Mouse (Mus musculus) layer of hippocampus, adult 2 months (tissue): ENCODE data around the gene Tmem217. TPM values are rescaled to one million over a fixed set of nuclear protein-coding genes. Genes with fewer than 3 reads are reported as not detected.

Experiments
- DNase-seq, 2 experiments: peaks; one replicate each; pipeline ENCODE4 v3.0.0; 2022; ENCODE audit warnings: low spot score in 2 of 2
- H3K27ac ChIP-seq: fragments of 200-600 bp; 2 replicates; pipeline ENCODE4 v1.8.1; 2022
- H3K4me3 ChIP-seq: fragments of 200-600 bp; 2 replicates; pipeline ENCODE4 v1.8.1; 2022; ENCODE audit warnings: mild to moderate bottlenecking
- CTCF ChIP-seq: fragments of 200-600 bp; conservative IDR thresholded peaks from 2 replicates; pipeline ENCODE4 v1.8.1; 2022; ENCODE audit warnings: antibody characterized with exemption, mild to moderate bottlenecking, moderate library complexity
- long read RNA-seq, 2 experiments: library from polyadenylated mRNA; stranded (forward); transcript quantifications; one replicate each; pipeline ENCODE4 v2.0.0; 2021; ENCODE audit warnings: borderline mapping rate in 2 of 2
- total RNA-seq, 2 experiments: library from RNA; stranded (reverse); gene quantifications; 2 replicates each; pipeline ENCODE4 v1.2.3; 2021

Gene Tmem217
- total RNA-seq, result not detected
- long read RNA-seq, experiment 1, result 0 reads
- long read RNA-seq, experiment 2, result 0 reads

GRCm38 (mm10) chr17:29552162-29552732 lies at the start of gene Tmem217:
Gene Tmem217, minus strand, starts transcription at chr17:29552385.
- DNase-seq, result no peak
- Histone ChIP-seq H3K27ac (no peak within 1 kb of the TSS), H3K4me3 (no peak within 1 kb of the TSS; the same call in 1 of the 2 replicates)
- no peak for TF ChIP-seq CTCF

- TF ChIP-seq CTCF, result no peak
- H3K27ac ChIP-seq, result no peak overlapping the region
- no peak overlapping the region for H3K4me3 ChIP-seq
Observed at GRCm38 (mm10) chr17:29601391-29601790, 49.2 kb upstream of the Tmem217 start.

GRCm38 (mm10) chr17:29599537-29599936 lies 47.4 kb upstream of the Tmem217 start:
- DNase-seq, result no peak
- TF ChIP-seq CTCF, result no peak
- H3K27ac ChIP-seq, result no peak overlapping the region
- H3K4me3 ChIP-seq, result no peak overlapping the region

More at GRCm38 (mm10) chr17:29601391-29601790, 49.2 kb upstream of the Tmem217 start:
- no peak for DNase-seq

- Histone ChIP-seq H3K27ac (no peak overlapping the region), H3K4me3 (no peak overlapping the region)
- no peak for DNase-seq
- no peak for TF ChIP-seq CTCF
Observed at GRCm38 (mm10) chr17:29599051-29599450, 46.9 kb upstream of the Tmem217 start.

GRCm38 (mm10) chr17:29596771-29597132 lies 44.6 kb upstream of the Tmem217 start:
- Histone ChIP-seq H3K27ac (no peak overlapping the region), H3K4me3 (no peak overlapping the region)
- TF ChIP-seq CTCF, result no peak
- no peak for DNase-seq

GRCm38 (mm10) chr17:29595891-29596770 lies 43.9 kb upstream of the Tmem217 start:
- TF ChIP-seq CTCF, result no peak
- Histone ChIP-seq H3K27ac (no peak overlapping the region), H3K4me3 (no peak overlapping the region)
- DNase-seq, result no peak

GRCm38 (mm10) chr17:29589221-29589898 lies 37.2 kb upstream of the Tmem217 start:
- Histone ChIP-seq H3K4me3 (no peak overlapping the region), H3K27ac (peak overlapping the region; percentile 19; the same call in 1 of the 2 replicates)
- no peak; the same call in 1 of the 2 replicates for TF ChIP-seq CTCF
- DNase-seq, result peak in 1 of 2 experiments; percentile 42

- Histone ChIP-seq H3K27ac (no peak overlapping the region), H3K4me3 (no peak overlapping the region)
- TF ChIP-seq CTCF, result no peak
- DNase-seq, result no peak
Observed at GRCm38 (mm10) chr17:29586921-29587320, 34.7 kb upstream of the Tmem217 start.

- DNase-seq, result no peak
- Histone ChIP-seq H3K4me3 (no peak overlapping the region), H3K27ac (peak overlapping the region; percentile 79; the same call in 1 of the 2 replicates)
- TF ChIP-seq CTCF, result no peak
Observed at GRCm38 (mm10) chr17:29585446-29585845, 33.3 kb upstream of the Tmem217 start.

GRCm38 (mm10) chr17:29584737-29585136 lies 32.6 kb upstream of the Tmem217 start:
- peak; percentile 53 to 66 for DNase-seq
- Histone ChIP-seq H3K27ac (peak overlapping the region; percentile 79), H3K4me3 (no peak overlapping the region)
- TF ChIP-seq CTCF, result no peak

GRCm38 (mm10) chr17:29584306-29584705 lies 32.1 kb upstream of the Tmem217 start:
- no peak overlapping the region for H3K4me3 ChIP-seq
- DNase-seq, result no peak
- no peak for TF ChIP-seq CTCF
- H3K27ac ChIP-seq, result peak overlapping the region; percentile 79

- H3K27ac ChIP-seq, result peak overlapping the region; percentile 79; the same call in 1 of the 2 replicates
- TF ChIP-seq CTCF, result no peak
- DNase-seq, result no peak
Observed at GRCm38 (mm10) chr17:29583569-29583968, 31.4 kb upstream of the Tmem217 start.

GRCm38 (mm10) chr17:29579579-29580126 lies 27.5 kb upstream of the Tmem217 start:
- Histone ChIP-seq H3K27ac (no peak overlapping the region), H3K4me3 (no peak overlapping the region)
- TF ChIP-seq CTCF, result no peak

More at GRCm38 (mm10) chr17:29583569-29583968, 31.4 kb upstream of the Tmem217 start:
- no peak overlapping the region for H3K4me3 ChIP-seq

More at GRCm38 (mm10) chr17:29579579-29580126, 27.5 kb upstream of the Tmem217 start:
- no peak for DNase-seq
